Mouse (Mus musculus): ENCODE measurements at regions not wholly inside any gene's neighbourhood (a gene's known extent, or its start where the extent isn't known, plus 50 kb on each side); places are given as distances from the start of the nearest gene placed in this dataset.
"Not testable (repeated sequence)": the region's sequence is repeated elsewhere in the genome, so short reads cannot be mapped to it uniquely, and the experiment has no call there.

GRCm38 (mm10) chr1:146955688-146956214 lies 461.2 kb downstream of the Brinp3 start:
- no peak for ATAC-seq (ENCODE audit: low TSS enrichment)

- no peak for ATAC-seq (ENCODE audit: low TSS enrichment)
These were observed 461.8 kb downstream of the Brinp3 start for GRCm38 (mm10) chr1:146956347-146956746.

GRCm38 (mm10) chr1:146960448-146960847 lies 465.9 kb downstream of the Brinp3 start:
- no peak for ATAC-seq (ENCODE audit: low TSS enrichment)

- no peak for ATAC-seq (ENCODE audit: low TSS enrichment)
These were observed 473.0 kb downstream of the Brinp3 start for GRCm38 (mm10) chr1:146967534-146967933.

GRCm38 (mm10) chr1:146967993-146968392 lies 473.4 kb downstream of the Brinp3 start:
- no peak for ATAC-seq (ENCODE audit: low TSS enrichment)

- ATAC-seq (ENCODE audit: low TSS enrichment), result no peak
These were observed 489.1 kb downstream of the Brinp3 start for GRCm38 (mm10) chr1:146983433-146984186.

- ATAC-seq (ENCODE audit: low TSS enrichment), result no peak
These were observed 505.5 kb downstream of the Brinp3 start for GRCm38 (mm10) chr1:147000018-147000417.

- no peak for ATAC-seq (ENCODE audit: low TSS enrichment)
These were observed 553.2 kb downstream of the Brinp3 start for GRCm38 (mm10) chr1:147047714-147048113.

- ATAC-seq (ENCODE audit: low TSS enrichment), result no peak
These were observed 563.9 kb downstream of the Brinp3 start for GRCm38 (mm10) chr1:147058504-147058903.

GRCm38 (mm10) chr1:147074166-147074565 lies 579.6 kb downstream of the Brinp3 start:
- ATAC-seq (ENCODE audit: low TSS enrichment), result no peak

GRCm38 (mm10) chr1:147084129-147084799 lies 589.7 kb downstream of the Brinp3 start:
- no peak for ATAC-seq (ENCODE audit: low TSS enrichment)

- ATAC-seq (ENCODE audit: low TSS enrichment), result no peak
These were observed 631.0 kb downstream of the Brinp3 start for GRCm38 (mm10) chr1:147125541-147125940.

GRCm38 (mm10) chr1:147138176-147138575 lies 643.6 kb downstream of the Brinp3 start:
- no peak for ATAC-seq (ENCODE audit: low TSS enrichment)

- ATAC-seq (ENCODE audit: low TSS enrichment), result no peak
These were observed 680.8 kb downstream of the Brinp3 start for GRCm38 (mm10) chr1:147175350-147175749.

- no peak for ATAC-seq (ENCODE audit: low TSS enrichment)
These were observed 692.2 kb downstream of the Brinp3 start for GRCm38 (mm10) chr1:147186799-147187198.

- ATAC-seq (ENCODE audit: low TSS enrichment), result no peak
These were observed 692.9 kb downstream of the Brinp3 start for GRCm38 (mm10) chr1:147187251-147188025.

GRCm38 (mm10) chr1:147199959-147200358 lies 705.4 kb downstream of the Brinp3 start:
- ATAC-seq (ENCODE audit: low TSS enrichment), result not testable (repeated sequence)

- ATAC-seq (ENCODE audit: low TSS enrichment), result not testable (repeated sequence)
These were observed 720.3 kb downstream of the Brinp3 start for GRCm38 (mm10) chr1:147214890-147215289.

- no peak for ATAC-seq (ENCODE audit: low TSS enrichment)
These were observed 723.4 kb downstream of the Brinp3 start for GRCm38 (mm10) chr1:147217965-147218364.

- no peak for ATAC-seq (ENCODE audit: low TSS enrichment)
These were observed 724.9 kb downstream of the Brinp3 start for GRCm38 (mm10) chr1:147219438-147219837.

GRCm38 (mm10) chr1:147223232-147223925 lies 728.8 kb downstream of the Brinp3 start:
- peak; percentile 65; the same call in 1 of the 2 replicates for ATAC-seq (ENCODE audit: low TSS enrichment)

GRCm38 (mm10) chr1:147237565-147237964 lies 743.0 kb downstream of the Brinp3 start:
- ATAC-seq (ENCODE audit: low TSS enrichment), result no peak
